In genomic region chr17:7176394-7176793, GRCm38 (mm10) we compare ENCODE assay signal across 8 mouse cellular contexts. TPM values are rescaled to one million over a fixed set of nuclear protein-coding genes. Genes with fewer than 3 reads are reported as not detected.
DNase-seq lines count a peak whose midpoint lies in the region; ATAC-seq and TF ChIP-seq lines count a peak whose summit lies in the region.
"Had no signal": no experiment of that assay in that cellular context is flagged by ENCODE, and none has a peak within 500 bp of the region (broad histone marks: within the 10 kb centered on the region; RNA-seq: fewer than 3 reads in every experiment).

No protein-coding gene starts in this region.

- intact Hi-C loops in heart, postnatal 14 days (cut with DNase I) = no loop called here

- TF ChIP-seq EP300 in lung, postnatal 0 days (IDR thresholded peaks at IDR 0.05) = no peak

- no peak overlapping the region for H3K9ac ChIP-seq in kidney, embryonic 14.5 days (ENCODE audit: low read depth, low read length)
- no peak overlapping the region for H3K9ac ChIP-seq in lung, postnatal 0 days (replicated peaks; ENCODE audit: low read depth)

- 0 out of 2 replicates have a peak, but pooled peaks cover 2% of the 10 kb centered on the region for H3K4me1 ChIP-seq in kidney, adult 2 months (ENCODE audit: control insufficient read depth, insufficient read depth, low read length)
- H3K4me1 ChIP-seq in kidney, embryonic 14.5 days (ENCODE audit: control insufficient read depth, insufficient read depth, low read length) = no peaks in the 10 kb centered on the region
- peaks cover 7% of the 10 kb centered on the region; the same call in 1 of the 2 replicates for H3K4me1 ChIP-seq in lung, postnatal 0 days (ENCODE audit: insufficient read depth, low read depth, low read length)

- H3K9me3 ChIP-seq in kidney, embryonic 14.5 days (ENCODE audit: control insufficient read depth, low read length) = no peaks in the 10 kb centered on the region
- no peaks in the 10 kb centered on the region for H3K9me3 ChIP-seq in lung, postnatal 0 days (ENCODE audit: low read length)

- H3K27ac ChIP-seq in kidney, adult 2 months (ENCODE audit: insufficient read depth, low read depth, low read length) = no peak overlapping the region
- H3K27ac ChIP-seq in kidney, embryonic 14.5 days (ENCODE audit: low read depth, low read length) = no peak overlapping the region
- no peak overlapping the region for H3K27ac ChIP-seq in lung, postnatal 0 days (ENCODE audit: low read length)

- H3K4me3 ChIP-seq in kidney, adult 2 months (ENCODE audit: insufficient read depth, low read depth, low read length) = no peak overlapping the region
- no peak overlapping the region for H3K4me3 ChIP-seq in kidney, embryonic 14.5 days (ENCODE audit: low read length)
- H3K4me3 ChIP-seq in lung, postnatal 0 days (ENCODE audit: low read depth, low read length) = no peak overlapping the region

- H3K4me2 ChIP-seq in kidney, embryonic 14.5 days (replicated peaks; ENCODE audit: low read depth, low read length) = no peak overlapping the region
- H3K4me2 ChIP-seq in lung, postnatal 0 days (replicated peaks; ENCODE audit: low read depth, low read length) = no peak overlapping the region

- no peaks in the 10 kb centered on the region for H3K36me3 ChIP-seq in kidney, adult 2 months (ENCODE audit: control insufficient read depth, insufficient read depth, low read length)
- no peaks in the 10 kb centered on the region for H3K36me3 ChIP-seq in kidney, embryonic 14.5 days (ENCODE audit: control insufficient read depth, insufficient read depth, low read length)
- H3K36me3 ChIP-seq in lung, postnatal 0 days (ENCODE audit: insufficient read depth, low read length) = no peaks in the 10 kb centered on the region

- no peak for TF ChIP-seq CTCF in kidney, adult 2 months (conservative IDR thresholded peaks at IDR 0.05; ENCODE audit: insufficient read depth, insufficient read length, low read depth, low read length)
- no peak; the same call in 1 of the 2 replicates for TF ChIP-seq CTCF in lung, postnatal 0 days (IDR thresholded peaks at IDR 0.05)

- no peaks in the 10 kb centered on the region for H3K27me3 ChIP-seq in kidney, adult 2 months (replicated peaks; ENCODE audit: control insufficient read depth, insufficient read depth, low read length)
- H3K27me3 ChIP-seq in kidney, embryonic 14.5 days (ENCODE audit: control insufficient read depth, insufficient read depth, low read length) = no peaks in the 10 kb centered on the region
- no peaks in the 10 kb centered on the region for H3K27me3 ChIP-seq in lung, postnatal 0 days (replicated peaks; ENCODE audit: insufficient read depth, low read length)

- no peak for ATAC-seq in kidney, embryonic 14.5 days (ENCODE audit: low FRiP score, low TSS enrichment)
- ATAC-seq in common myeloid progenitor, adult 5-6 weeks (replicated peaks; ENCODE audit: low read depth, poor library complexity, severe bottlenecking) = peak; percentile 64
- ATAC-seq in lung, postnatal 0 days = peak; percentile 38; the same call in 1 of the 2 replicates

- 51% methylated on average over 2 of the region's 2 CpGs for WGBS in kidney, adult 2 months
- WGBS in kidney, embryonic 14.5 days = 14% methylated on average over 2 of the region's 2 CpGs
- 30% methylated on average over 2 of the region's 2 CpGs for WGBS in lung, postnatal 0 days

- no peak for TF ChIP-seq POLR2A in kidney, adult 2 months (IDR thresholded peaks at IDR 0.05; ENCODE audit: low read depth, low read length)

- peak; percentile 68 for DNase-seq in kidney, adult 2 months
- DNase-seq in heart, postnatal 14 days = peak; percentile 42 to 51
- DNase-seq in lung, postnatal 0 days (ENCODE audit: low spot score) = peak; percentile 27
- no peak for DNase-seq in spleen, postnatal 36 days (ENCODE audit: low spot score in 2 of 2)
- no peak for DNase-seq in embryo, embryonic 11 days
- DNase-seq: cerebellum, adult 2 months had no signal

RNA-seq across cellular contexts. Expression of gene Rps6ka2, which starts 6.5 kb away (rescaled TPM):
- 5.3 and 5.5 TPM in 2 replicates for polyA plus RNA-seq in kidney, adult 2 months (2012; rRNA removed)
- polyA plus RNA-seq in kidney, embryonic 14.5 days (2014; fragmentation: Nextera tagmentation; extraction: Ambion mirVana) = 18.3 and 30.7 TPM in 2 replicates
- total RNA-seq in common myeloid progenitor, adult 5-6 weeks (2017) = 2.1 and 2.4 TPM in 2 replicates
- total RNA-seq in heart, postnatal 14 days (2021) = 10 to 100 TPM; 18.3 to 18.5 TPM
- polyA plus RNA-seq in lung, postnatal 0 days (2015; fragmentation: Nextera tagmentation; extraction: Ambion mirVana) = 7.1 and 8.4 TPM in 2 replicates

Comparison
In these comparisons a context has a peak if more than half of its experiments do, and no peak if none do; other contexts are left out.
1. DNase-seq: peak in kidney, adult 2 months (single experiment), heart, postnatal 14 days (2 of 2) and lung, postnatal 0 days (single experiment); none in spleen, postnatal 36 days (0 of 2) and embryo, embryonic 11 days (single experiment).